Mouse (Mus musculus): Measurements from ENCODE around the gene Usp42.

DNA sequence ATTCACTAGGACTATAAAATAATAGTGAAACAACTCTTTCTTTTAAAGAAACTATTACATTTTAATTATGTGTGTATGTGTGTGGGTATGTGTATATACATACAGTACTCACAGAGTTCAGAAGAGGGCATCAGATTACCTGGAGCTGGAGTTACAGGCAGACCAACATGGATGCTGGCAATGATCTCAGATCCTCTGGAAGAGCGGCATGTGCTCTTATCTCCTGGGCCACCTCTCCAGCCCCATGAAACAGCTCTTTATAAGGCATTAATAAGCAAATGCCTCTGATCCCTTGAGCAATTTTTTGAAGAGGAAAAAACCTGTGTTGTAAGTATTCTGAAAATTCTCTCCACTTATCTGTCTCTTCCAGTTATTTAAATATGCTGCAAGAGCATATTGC is 66.1 kb downstream of the Usp42 start:
- no peak for TF ChIP-seq CTCF (IDR thresholded peaks at IDR 0.05; ENCODE audit: extremely low read depth, insufficient read depth, insufficient read length, insufficient replicate concordance)
- no peak for TF ChIP-seq POLR2A (IDR thresholded peaks at IDR 0.05; ENCODE audit: low read depth, low read length)

Data from spleen, adult 2 months (tissue).